Mouse (Mus musculus) stomach, postnatal 0 days (tissue): ENCODE measurements at regions not wholly inside any gene's neighbourhood (a gene's known extent, or its start where the extent isn't known, plus 50 kb on each side); places are given as distances from the start of the nearest gene placed in this dataset.

Experiments used
- CTCF ChIP-seq: IDR thresholded peaks from 2 replicates; pipeline ENCODE4 v1.5.1; 2016; ENCODE audit warnings: antibody characterized with exemption, low read depth, mild to moderate bottlenecking, moderate library complexity
- EP300 ChIP-seq: optimal IDR thresholded peaks from 2 replicates; pipeline ENCODE3; 2016; ENCODE audit warnings: antibody characterized with exemption

GRCm38 (mm10) chr3:17317523-17317922 lies 630.7 kb upstream of the Cypt12 start:
- no peak for TF ChIP-seq CTCF
- no peak for TF ChIP-seq EP300
